Comparison of ENCODE assay signal across 20 mouse cellular contexts in the genomic region with DNA sequence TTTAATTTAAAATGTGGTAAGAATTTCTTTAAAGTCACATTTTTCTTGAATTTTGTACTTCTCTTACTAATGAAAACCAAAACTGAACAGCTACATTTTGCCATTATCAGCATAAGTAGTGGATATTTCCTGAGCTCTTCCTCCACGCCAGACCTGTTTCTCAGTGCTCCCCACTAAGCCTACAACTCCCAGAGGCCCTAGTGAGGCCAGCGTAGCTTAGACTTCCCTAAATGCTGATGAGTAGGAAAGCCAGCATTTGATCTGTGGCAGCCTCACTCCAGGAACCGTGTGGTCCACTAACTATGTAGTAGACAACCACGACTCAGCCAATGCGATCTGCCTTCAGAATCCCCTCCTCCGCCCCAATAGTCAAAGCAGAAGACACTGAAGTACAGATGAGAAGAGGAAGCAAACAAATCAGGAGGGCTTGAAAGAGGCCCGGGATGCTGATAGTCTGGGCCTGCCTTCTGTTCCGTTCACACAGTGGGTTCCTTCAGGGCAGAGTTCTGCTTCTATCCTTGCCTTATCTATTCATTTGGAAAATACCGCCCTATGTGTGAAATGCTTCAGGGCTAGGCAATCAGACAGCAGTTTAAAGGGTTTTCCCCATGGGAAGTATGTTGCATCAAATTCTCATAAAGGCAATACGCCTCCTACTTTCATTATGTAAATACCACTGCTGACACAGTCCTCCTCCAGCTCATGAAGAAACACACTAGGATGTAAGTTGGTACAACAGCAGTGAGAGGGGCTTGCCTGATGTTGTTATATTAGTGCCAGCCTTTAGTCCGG.
A peak's percentile ranks its signal among the peaks of the same experiment; 100 is the strongest.
DNase-seq lines count a peak whose midpoint lies in the region; ATAC-seq lines count a peak whose summit lies in the region.
"Had no signal": no experiment of that assay in that cellular context is flagged by ENCODE, and none has a peak within 500 bp of the region (broad histone marks: within the 10 kb centered on the region; RNA-seq: fewer than 3 reads in every experiment).

No protein-coding gene starts in this region.

- H3K9me3 ChIP-seq in limb, embryonic 11.5 days (ENCODE audit: control insufficient read depth, low read length), result no peaks in the 10 kb centered on the region
- no peaks in the 10 kb centered on the region for H3K9me3 ChIP-seq in limb, embryonic 10.5 days (replicated peaks)
- H3K9me3 ChIP-seq in hindbrain, embryonic 14.5 days (ENCODE audit: control insufficient read depth, low read length), result no peaks in the 10 kb centered on the region
- H3K9me3 ChIP-seq: embryonic facial prominence, embryonic 15.5 days; forebrain, embryonic 12.5 days; liver, embryonic 13.5 days; midbrain, embryonic 15.5 days; neural tube, embryonic 12.5 days had no signal

- no peaks in the 10 kb centered on the region; the same call in 1 of the 2 replicates for H3K4me1 ChIP-seq in limb, embryonic 11.5 days (ENCODE audit: control insufficient read depth, insufficient read depth, low read length)
- H3K4me1 ChIP-seq in limb, embryonic 10.5 days, result 0 out of 2 replicates have a peak, but pooled peaks cover 4% of the 10 kb centered on the region
- H3K4me1 ChIP-seq in hindbrain, embryonic 14.5 days (replicated peaks; ENCODE audit: control insufficient read depth, insufficient read depth, low read length), result no peaks in the 10 kb centered on the region
- H3K4me1 ChIP-seq: embryonic facial prominence, embryonic 15.5 days; forebrain, embryonic 12.5 days; liver, embryonic 13.5 days had no signal

- no peak overlapping the region for H3K4me2 ChIP-seq in limb, embryonic 11.5 days (ENCODE audit: low read depth, severe bottlenecking)
- no peak overlapping the region for H3K4me2 ChIP-seq in hindbrain, embryonic 14.5 days (replicated peaks)
- H3K4me2 ChIP-seq: embryonic facial prominence, embryonic 15.5 days; forebrain, embryonic 12.5 days; liver, embryonic 13.5 days; midbrain, embryonic 15.5 days; neural tube, embryonic 12.5 days had no signal

- H3K27me3 ChIP-seq in limb, embryonic 11.5 days (ENCODE audit: control insufficient read depth, insufficient read depth, low read length), result no peaks in the 10 kb centered on the region
- no peaks in the 10 kb centered on the region for H3K27me3 ChIP-seq in limb, embryonic 10.5 days (ENCODE audit: low read depth, poor library complexity, severe bottlenecking)
- H3K27me3 ChIP-seq in hindbrain, embryonic 14.5 days (ENCODE audit: control insufficient read depth, insufficient read depth, low read length), result no peaks in the 10 kb centered on the region
- H3K27me3 ChIP-seq: embryonic facial prominence, embryonic 15.5 days; forebrain, embryonic 12.5 days; liver, embryonic 13.5 days; midbrain, embryonic 15.5 days; neural tube, embryonic 12.5 days had no signal

- H3K9ac ChIP-seq in limb, embryonic 11.5 days (ENCODE audit: low read length), result no peak overlapping the region
- no peak overlapping the region for H3K9ac ChIP-seq in hindbrain, embryonic 14.5 days
- H3K9ac ChIP-seq: embryonic facial prominence, embryonic 15.5 days; forebrain, embryonic 12.5 days; liver, embryonic 13.5 days; midbrain, embryonic 15.5 days; neural tube, embryonic 12.5 days had no signal

- H3K27ac ChIP-seq in limb, embryonic 11.5 days (replicated peaks; ENCODE audit: low read depth, low read length), result no peak overlapping the region
- H3K27ac ChIP-seq in limb, embryonic 10.5 days, result no peak overlapping the region; the same call in 1 of the 2 replicates
- H3K27ac ChIP-seq in hindbrain, embryonic 14.5 days, result peak overlapping the region; percentile 22; the same call in 1 of the 2 replicates
- H3K27ac ChIP-seq: embryonic facial prominence, embryonic 15.5 days; forebrain, embryonic 12.5 days; heart, adult 2 months; liver, embryonic 13.5 days; midbrain, embryonic 15.5 days; neural tube, embryonic 12.5 days had no signal

- peak; percentile 14 for DNase-seq in limb, embryonic 11.5 days (ENCODE audit: low spot score)
- no peak for DNase-seq in limb, embryonic 10.5 days (ENCODE audit: low spot score)
- DNase-seq in B cell, adult 2 months, result peak; percentile 17 to 18
- DNase-seq in hindbrain, embryonic 14.5 days (ENCODE audit: low spot score), result peak; percentile 45
- DNase-seq in cerebellum, adult 8-10 months, result no peak
- no peak for DNase-seq in testis, postnatal 14 days (ENCODE audit: low spot score)
- DNase-seq: adrenal gland, adult 8-10 months; cerebellum, adult 2 months; heart, adult 2 months; kidney, postnatal 14 days; liver, embryonic 13.5 days; lung, postnatal 14 days; thymus, postnatal 36 days had no signal

- no peaks in the 10 kb centered on the region for H3K36me3 ChIP-seq in limb, embryonic 11.5 days (ENCODE audit: control insufficient read depth, insufficient read depth, low read length)
- no peaks in the 10 kb centered on the region for H3K36me3 ChIP-seq in limb, embryonic 10.5 days
- H3K36me3 ChIP-seq in hindbrain, embryonic 14.5 days (replicated peaks; ENCODE audit: control insufficient read depth, insufficient read depth), result no peaks in the 10 kb centered on the region
- H3K36me3 ChIP-seq: embryonic facial prominence, embryonic 15.5 days; forebrain, embryonic 12.5 days; liver, embryonic 13.5 days; midbrain, embryonic 15.5 days; neural tube, embryonic 12.5 days had no signal

- 81% methylated on average over 11 of the region's 11 CpGs for WGBS in limb, embryonic 11.5 days
- 85% methylated on average over 11 of the region's 11 CpGs for WGBS in limb, embryonic 10.5 days
- 68% methylated on average over 11 of the region's 11 CpGs for WGBS in hindbrain, embryonic 14.5 days

- no peak overlapping the region for H3K4me3 ChIP-seq in limb, embryonic 11.5 days (ENCODE audit: low read depth, low read length)
- H3K4me3 ChIP-seq in limb, embryonic 10.5 days, result no peak overlapping the region
- no peak overlapping the region for H3K4me3 ChIP-seq in hindbrain, embryonic 14.5 days (replicated peaks; ENCODE audit: low read length)
- H3K4me3 ChIP-seq: embryonic facial prominence, embryonic 15.5 days; forebrain, embryonic 12.5 days; heart, adult 2 months; liver, embryonic 13.5 days; midbrain, embryonic 15.5 days; neural tube, embryonic 12.5 days had no signal

- no peak for ATAC-seq in limb, embryonic 11.5 days (ENCODE audit: insufficient number of reproducible peaks, low FRiP score, low TSS enrichment, low read depth)
- peak; percentile 90 for ATAC-seq in CD4-positive, CD25-positive, alpha-beta regulatory T cell, adult 4 months
- ATAC-seq in hindbrain, embryonic 14.5 days (ENCODE audit: low FRiP score), result peak; percentile 43
- ATAC-seq in erythroblast, adult 5-6 weeks (replicated peaks; ENCODE audit: low FRiP score, poor library complexity, severe bottlenecking), result no peak
- ATAC-seq: intestine, postnatal 0 days; midbrain, embryonic 15.5 days had no signal

Comparison
In these comparisons a context has a peak if more than half of its experiments do, and no peak if none do; other contexts are left out.
1. DNase-seq: peak in limb, embryonic 11.5 days (single experiment), B cell, adult 2 months (2 of 2) and hindbrain, embryonic 14.5 days (single experiment); none in limb, embryonic 10.5 days (single experiment), cerebellum, adult 8-10 months (single experiment) and testis, postnatal 14 days (single experiment).
2. ATAC-seq: peak in CD4-positive, CD25-positive, alpha-beta regulatory T cell, adult 4 months (single experiment) and hindbrain, embryonic 14.5 days (single experiment); none in limb, embryonic 11.5 days (single experiment) and erythroblast, adult 5-6 weeks (single experiment).